Mouse (Mus musculus) cortical plate, adult 2 months (tissue): Measurements from ENCODE around the gene Rps13.

Experiments
- CTCF ChIP-seq: fragments of 200-500 bp; IDR thresholded peaks from 2 replicates; pipeline ENCODE4 v1.5.1; 2011; ENCODE audit warnings: mild to moderate bottlenecking, control low read depth, low read length; ENCODE audit not compliant: insufficient read depth; ENCODE audit errors: extremely low read depth
- POLR2A ChIP-seq: fragments of 200-500 bp; IDR thresholded peaks from 2 replicates; pipeline ENCODE4 v1.6.1; 2011; ENCODE audit warnings: mild to moderate bottlenecking, low read length, control low read depth; ENCODE audit not compliant: insufficient read depth; ENCODE audit errors: extremely low read depth

DNA sequence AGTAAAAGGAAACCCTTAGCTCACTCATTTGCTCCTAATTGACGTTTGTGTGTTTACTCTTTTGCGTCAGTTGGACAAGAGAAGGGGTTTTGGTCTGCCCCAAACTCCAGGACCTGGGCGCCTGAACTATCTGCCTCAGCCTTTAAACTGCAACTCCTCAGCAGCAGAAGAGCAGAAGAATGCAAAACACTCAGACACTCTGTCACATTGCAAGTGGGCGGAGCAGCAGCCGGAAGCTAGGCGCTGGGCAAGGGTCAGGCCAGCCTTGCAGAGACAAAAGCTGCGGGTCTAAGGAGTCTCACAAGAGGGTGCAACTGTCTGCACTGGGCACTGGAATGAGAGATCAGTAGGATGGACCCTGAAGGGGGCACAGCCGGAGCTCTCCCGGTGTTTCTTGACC is 24.5 kb downstream of the Rps13 start:
- no peak for TF ChIP-seq POLR2A
- no peak for TF ChIP-seq CTCF
